8 mouse cellular contexts compared by ENCODE assay signal in the genomic region with DNA sequence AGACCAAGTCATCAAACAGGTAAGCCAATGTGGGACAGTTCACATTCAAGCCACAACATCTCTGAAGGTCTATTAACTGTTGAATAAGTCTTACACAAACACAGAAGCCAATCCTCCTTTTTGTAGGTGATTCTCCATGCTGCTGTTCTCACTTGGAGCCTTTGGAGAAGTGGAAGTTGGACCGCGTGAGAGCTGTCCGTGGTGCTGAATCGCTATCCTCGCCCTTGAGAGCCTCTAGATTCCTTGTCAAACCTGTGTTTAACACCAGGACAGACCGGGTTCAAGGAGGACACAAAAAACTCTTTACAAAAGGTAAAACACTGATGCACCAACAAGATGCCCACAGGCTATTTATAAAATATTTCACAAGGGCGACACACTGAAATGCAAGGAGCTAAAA.
DNase-seq lines count a peak whose midpoint lies in the region; ATAC-seq and TF ChIP-seq lines count a peak whose summit lies in the region.
"Had no signal": no experiment of that assay in that cellular context is flagged by ENCODE, and none has a peak within 500 bp of the region (broad histone marks: within the 10 kb centered on the region; RNA-seq: fewer than 3 reads in every experiment).

No protein-coding gene starts in this region.

- no peaks in the 10 kb centered on the region for H3K36me3 ChIP-seq in neural tube, embryonic 15.5 days
- H3K36me3 ChIP-seq in embryonic facial prominence, embryonic 14.5 days (ENCODE audit: control insufficient read depth, insufficient read depth, low read length), result no peaks in the 10 kb centered on the region
- no peaks in the 10 kb centered on the region for H3K36me3 ChIP-seq in liver, adult 2 months (ENCODE audit: control insufficient read depth, insufficient read depth, low read length)
- H3K36me3 ChIP-seq: embryonic facial prominence, embryonic 15.5 days had no signal

- H3K79me2 ChIP-seq in liver, adult 2 months (ENCODE audit: control insufficient read depth, insufficient read depth, low read length), result no peaks in the 10 kb centered on the region

- no peak for ATAC-seq in neural tube, embryonic 15.5 days (ENCODE audit: low FRiP score)
- no peak for ATAC-seq in embryonic facial prominence, embryonic 14.5 days (ENCODE audit: low read depth)

- TF ChIP-seq POLR2A in liver, adult 2 months (IDR thresholded peaks at IDR 0.05; ENCODE audit: extremely low read depth, insufficient read depth, low read length), result no peak
- no peak for TF ChIP-seq POLR2A in cerebellum, adult 2 months (IDR thresholded peaks at IDR 0.05; ENCODE audit: borderline replicate concordance, insufficient read depth, low read length)

- WGBS in neural tube, embryonic 15.5 days, result 20% methylated on average over 7 of the region's 7 CpGs
- 16% methylated on average over 7 of the region's 7 CpGs for WGBS in embryonic facial prominence, embryonic 14.5 days
- WGBS in liver, adult 2 months, result 16% methylated on average over 7 of the region's 7 CpGs
- WGBS in cerebellum, adult 2 months, result 76% methylated on average over 7 of the region's 7 CpGs

- H3K4me1 ChIP-seq in neural tube, embryonic 15.5 days, result no peaks in the 10 kb centered on the region
- H3K4me1 ChIP-seq in embryonic facial prominence, embryonic 14.5 days (ENCODE audit: control insufficient read depth, insufficient read depth, low read length), result no peaks in the 10 kb centered on the region
- H3K4me1 ChIP-seq in liver, adult 2 months (ENCODE audit: control insufficient read depth, insufficient read depth, low read length), result no peaks in the 10 kb centered on the region
- H3K4me1 ChIP-seq in cerebellum, adult 2 months (ENCODE audit: control insufficient read depth, insufficient read depth, low read length), result no peaks in the 10 kb centered on the region
- H3K4me1 ChIP-seq: embryonic facial prominence, embryonic 15.5 days had no signal

- TF ChIP-seq CTCF in liver, adult 2 months (IDR thresholded peaks at IDR 0.05; ENCODE audit: low read depth, low read length), result no peak
- TF ChIP-seq CTCF in cerebellum, adult 2 months (IDR thresholded peaks at IDR 0.05; ENCODE audit: borderline replicate concordance, insufficient read depth, low read depth, low read length), result no peak

- H3K4me3 ChIP-seq in neural tube, embryonic 15.5 days (replicated peaks), result no peak overlapping the region
- no peak overlapping the region for H3K4me3 ChIP-seq in embryonic facial prominence, embryonic 14.5 days (ENCODE audit: low read depth, low read length)
- H3K4me3 ChIP-seq in liver, adult 2 months (ENCODE audit: insufficient read depth, low read depth, low read length), result no peak overlapping the region
- H3K4me3 ChIP-seq in cerebellum, adult 2 months (replicated peaks; ENCODE audit: insufficient read depth, low read depth, low read length), result no peak overlapping the region
- H3K4me3 ChIP-seq: embryonic facial prominence, embryonic 15.5 days had no signal

- DNase-seq in neural tube, embryonic 10.5 days (ENCODE audit: extremely low spot score, low spot score), result peak; percentile 52
- DNase-seq in adrenal gland, adult 18-20 months (ENCODE audit: low spot score in 2 of 2), result peak; percentile 45 to 49
- peak; percentile 82 for DNase-seq in embryonic facial prominence, embryonic 14.5 days (ENCODE audit: low spot score)
- peak; percentile 8 for DNase-seq in liver, adult 2 months (ENCODE audit: extremely low read depth, low read depth, low spot score)
- DNase-seq in testis, postnatal 14 days (ENCODE audit: low spot score), result peak; percentile 38
- no peak for DNase-seq in cerebellum, adult 2 months

- no peaks in the 10 kb centered on the region for H3K27me3 ChIP-seq in neural tube, embryonic 15.5 days (replicated peaks)
- H3K27me3 ChIP-seq in embryonic facial prominence, embryonic 14.5 days (replicated peaks; ENCODE audit: control insufficient read depth, insufficient read depth, low read length), result no peaks in the 10 kb centered on the region
- H3K27me3 ChIP-seq in liver, adult 2 months (ENCODE audit: control insufficient read depth, insufficient read depth, low read length), result no peaks in the 10 kb centered on the region
- H3K27me3 ChIP-seq in cerebellum, adult 2 months (ENCODE audit: control insufficient read depth, insufficient read depth, low read length), result no peaks in the 10 kb centered on the region
- H3K27me3 ChIP-seq: embryonic facial prominence, embryonic 15.5 days had no signal

- no peak overlapping the region for H3K4me2 ChIP-seq in neural tube, embryonic 15.5 days
- H3K4me2 ChIP-seq in embryonic facial prominence, embryonic 14.5 days (ENCODE audit: low read depth, low read length), result no peak overlapping the region
- H3K4me2 ChIP-seq: embryonic facial prominence, embryonic 15.5 days had no signal

- no peak overlapping the region for H3K27ac ChIP-seq in neural tube, embryonic 15.5 days (replicated peaks)
- H3K27ac ChIP-seq in embryonic facial prominence, embryonic 14.5 days (replicated peaks; ENCODE audit: low read depth, low read length), result no peak overlapping the region
- no peak overlapping the region for H3K27ac ChIP-seq in liver, adult 2 months (replicated peaks; ENCODE audit: insufficient read depth, low read depth, low read length)
- H3K27ac ChIP-seq in cerebellum, adult 2 months (ENCODE audit: insufficient read depth, low read length), result no peak overlapping the region
- H3K27ac ChIP-seq: embryonic facial prominence, embryonic 15.5 days had no signal

- H3K9me3 ChIP-seq in neural tube, embryonic 15.5 days (replicated peaks), result no peaks in the 10 kb centered on the region
- no peaks in the 10 kb centered on the region for H3K9me3 ChIP-seq in embryonic facial prominence, embryonic 14.5 days (ENCODE audit: control insufficient read depth, low read length)
- H3K9me3 ChIP-seq: embryonic facial prominence, embryonic 15.5 days had no signal

- no peak overlapping the region for H3K9ac ChIP-seq in neural tube, embryonic 15.5 days (replicated peaks)
- H3K9ac ChIP-seq in embryonic facial prominence, embryonic 14.5 days (ENCODE audit: low read depth, low read length), result no peak overlapping the region
- H3K9ac ChIP-seq in liver, adult 2 months (ENCODE audit: low read depth, low read length), result no peak overlapping the region
- H3K9ac ChIP-seq: embryonic facial prominence, embryonic 15.5 days had no signal

Comparison
In these comparisons a context has a peak if more than half of its experiments do, and no peak if none do; other contexts are left out.
1. DNase-seq: peak in neural tube, embryonic 10.5 days (single experiment), adrenal gland, adult 18-20 months (2 of 2), embryonic facial prominence, embryonic 14.5 days (single experiment), liver, adult 2 months (single experiment) and testis, postnatal 14 days (single experiment); none in cerebellum, adult 2 months (0 of 2).